Mouse (Mus musculus) fibroblast of lung, adult 2 months (primary cell): Measurements from ENCODE around the gene Auts2.

Source experiments
- DNase-seq: peaks from one replicate; pipeline ENCODE4 v3.0.0-alpha.2; 2011; ENCODE audit warnings: low read depth

The Auts2 gene

GRCm38 (mm10) chr5:131912983-131913382, 630.2 kb downstream of the Auts2 start:
- no peak for DNase-seq

DNA sequence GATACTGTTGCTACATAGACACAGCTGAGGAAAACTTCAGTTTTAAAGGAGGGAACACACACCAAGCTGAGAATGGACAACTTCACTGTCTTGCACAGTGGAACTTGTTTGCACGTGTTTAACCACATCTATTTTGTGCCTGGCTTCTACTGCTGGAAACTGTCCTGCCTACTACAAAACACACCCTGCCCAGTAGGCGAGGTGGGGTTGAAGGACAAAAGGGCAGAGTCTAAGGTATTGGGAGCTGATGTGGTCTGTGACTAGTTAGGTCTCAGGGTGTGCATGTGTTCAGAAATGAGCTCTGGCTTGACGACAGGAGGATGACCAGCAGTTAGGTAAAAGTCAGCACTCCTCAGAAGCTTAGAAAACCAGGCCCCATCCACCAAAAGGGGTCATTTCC, 636.8 kb downstream of the Auts2 start:
- DNase-seq = no peak

DNA sequence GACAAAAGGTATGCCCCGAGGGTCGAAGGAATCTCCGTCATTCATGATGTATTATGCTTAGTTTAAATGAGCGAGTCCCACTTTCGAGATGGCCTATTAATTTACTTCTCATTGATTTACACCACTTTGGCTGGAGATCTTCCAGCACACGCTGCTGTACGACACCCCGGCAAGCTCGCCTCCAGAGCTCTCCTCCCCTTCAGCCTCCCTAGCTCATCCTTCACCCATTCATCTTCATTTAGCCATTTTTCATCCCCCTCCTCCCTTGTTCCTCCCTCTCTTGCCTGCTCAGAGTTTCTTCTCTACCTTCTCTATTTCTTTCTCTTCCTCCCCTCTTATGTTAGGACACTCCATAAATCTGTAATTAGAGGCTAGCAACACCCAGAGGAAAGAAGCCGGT, 638.7 kb downstream of the Auts2 start:
- DNase-seq = no peak

- DNase-seq = peak; percentile 12
Observed at GRCm38 (mm10) chr5:131898048-131898638, 645.0 kb downstream of the Auts2 start.

DNA sequence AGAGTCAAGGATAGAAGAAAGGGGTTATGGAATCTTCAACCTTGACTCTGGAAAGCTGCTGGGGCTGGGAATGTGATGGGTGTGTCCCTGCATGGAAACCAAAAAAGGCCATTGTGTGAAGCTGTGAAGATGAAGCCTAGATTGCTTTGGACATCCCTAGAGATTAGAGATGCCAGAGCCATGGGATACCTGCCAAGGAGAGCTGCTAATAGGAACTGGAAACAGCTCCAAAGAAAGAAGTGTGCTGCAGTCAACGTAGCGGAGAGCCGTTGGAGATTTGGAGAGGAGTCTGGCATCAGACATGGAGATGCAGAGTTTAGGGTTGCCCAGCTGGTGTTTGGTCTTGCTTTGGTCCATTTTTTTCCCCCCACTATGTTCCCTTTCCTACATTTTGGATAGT, 656.5 kb downstream of the Auts2 start:
- no peak for DNase-seq

- peak; percentile 42 for DNase-seq
Observed at GRCm38 (mm10) chr5:131876569-131876968, 666.6 kb downstream of the Auts2 start.

DNA sequence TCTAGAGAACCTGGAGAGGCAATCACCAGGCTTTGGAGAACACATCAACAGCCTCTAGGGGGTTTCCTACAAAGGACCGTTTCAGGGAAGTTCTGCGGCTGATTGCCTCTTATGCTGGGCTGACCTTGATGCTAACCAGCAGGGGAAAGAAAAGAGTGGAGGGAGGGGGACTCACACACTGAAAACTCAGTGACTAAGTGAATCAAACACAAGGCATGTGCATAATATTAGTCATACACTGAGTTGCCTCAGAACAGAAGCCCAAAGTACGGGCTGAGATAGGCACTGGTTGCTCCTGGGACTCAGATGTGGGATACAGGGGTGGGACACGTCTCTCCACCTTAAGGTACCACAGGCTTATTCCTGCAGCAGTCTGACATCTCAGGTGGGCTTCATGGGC, 667.2 kb downstream of the Auts2 start:
- DNase-seq = no peak

GRCm38 (mm10) chr5:131873116-131873515, 670.0 kb downstream of the Auts2 start:
- DNase-seq = no peak

- no peak for DNase-seq
Observed at GRCm38 (mm10) chr5:131869711-131870499, 673.2 kb downstream of the Auts2 start.

DNA sequence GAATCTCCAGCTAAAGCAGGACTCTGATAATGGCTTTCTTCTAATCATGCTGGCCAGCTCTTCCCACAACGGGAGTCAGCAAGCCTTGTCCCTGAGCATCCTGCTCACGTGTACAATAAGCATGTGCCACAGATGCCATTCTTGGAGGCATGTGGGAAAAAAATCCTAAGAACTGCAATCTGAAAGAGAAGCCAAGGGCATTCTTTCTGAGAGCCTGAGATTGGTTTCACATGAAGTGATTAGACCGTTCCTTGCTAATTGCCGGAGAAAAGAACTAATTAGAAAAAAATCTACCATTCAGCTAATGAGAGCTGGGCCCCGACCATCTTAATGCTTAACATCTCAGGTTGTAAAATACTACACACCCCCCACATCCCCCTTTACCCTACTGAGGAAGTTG, 677.9 kb downstream of the Auts2 start:
- DNase-seq = no peak

- DNase-seq = no peak
Observed at GRCm38 (mm10) chr5:131857976-131858375, 685.2 kb downstream of the Auts2 start.

- no peak for DNase-seq
Observed at GRCm38 (mm10) chr5:131855358-131855757, 687.8 kb downstream of the Auts2 start.

DNA sequence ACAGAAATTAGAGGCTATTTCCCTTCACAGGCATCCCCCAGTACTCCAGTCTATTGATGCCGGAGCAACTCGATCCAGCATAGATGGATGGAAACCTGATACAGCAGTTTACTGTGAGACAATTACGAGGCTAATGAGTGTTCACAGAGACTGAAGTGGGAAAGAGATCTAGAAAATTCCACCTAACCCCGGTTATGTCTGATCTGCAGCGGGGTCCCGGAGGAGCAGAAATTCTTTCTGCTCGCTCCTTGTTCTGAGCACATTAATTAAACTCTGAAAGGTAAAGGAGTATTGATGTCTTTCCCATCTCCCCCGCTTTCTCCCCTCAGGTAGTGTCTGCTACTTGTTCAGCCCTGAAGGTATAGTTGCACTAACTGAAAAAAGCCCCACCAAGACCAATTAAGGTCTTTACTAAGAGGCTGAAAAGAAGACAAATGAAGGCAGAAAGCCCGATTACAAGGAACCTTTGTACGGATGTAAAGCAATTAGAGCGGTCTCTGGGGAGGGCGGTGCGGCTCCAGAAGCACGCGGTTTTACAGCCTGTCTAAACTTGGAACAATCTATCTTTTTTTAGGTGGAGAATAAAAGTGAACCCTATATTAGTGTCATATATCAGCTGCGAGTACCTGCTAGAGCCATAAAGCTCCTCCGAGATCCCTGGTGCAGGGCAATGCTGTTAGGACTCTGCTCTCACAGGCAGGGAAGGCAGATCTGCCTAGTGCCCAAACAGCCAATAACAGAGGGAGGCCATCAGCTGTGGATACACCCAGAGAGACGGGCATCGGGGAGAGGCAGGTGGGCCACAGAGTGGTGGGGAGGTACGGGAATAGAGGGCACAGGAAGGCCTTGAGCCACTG, 691.3 kb downstream of the Auts2 start:
- DNase-seq = no peak

DNA sequence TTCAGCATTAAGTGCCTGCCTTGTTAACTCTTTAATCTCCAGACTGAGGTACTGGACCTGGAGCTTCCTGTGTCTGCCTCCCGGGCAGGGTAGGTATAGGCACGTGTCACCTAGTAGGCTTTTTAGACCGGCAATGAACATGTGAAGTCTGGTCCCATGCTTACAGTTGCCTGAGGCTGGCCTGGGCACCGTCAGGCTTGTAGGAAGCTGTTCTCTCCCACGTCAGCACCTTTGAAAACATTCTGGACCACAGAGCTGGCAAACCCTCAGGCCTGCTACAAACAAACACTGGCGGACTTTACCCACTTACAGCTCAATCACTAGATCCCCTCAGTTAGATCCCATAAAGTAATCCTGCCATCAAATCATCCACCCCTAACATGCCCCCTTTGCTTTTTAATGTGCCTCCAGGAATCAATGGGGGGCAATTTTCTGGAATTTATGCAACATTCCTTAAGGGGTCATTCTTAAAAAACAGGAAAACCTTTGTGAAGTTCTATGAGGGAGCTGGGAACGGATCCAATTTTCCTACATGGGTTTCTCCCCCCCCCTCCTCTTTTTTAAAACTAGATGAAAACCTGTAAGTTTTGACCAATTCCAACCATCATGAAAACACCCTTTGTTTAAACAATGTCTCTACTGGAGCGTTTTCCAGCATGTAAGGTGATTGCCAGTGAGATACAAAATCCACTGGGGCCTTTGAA, 692.4 kb downstream of the Auts2 start:
- peak; percentile 59 for DNase-seq

DNA sequence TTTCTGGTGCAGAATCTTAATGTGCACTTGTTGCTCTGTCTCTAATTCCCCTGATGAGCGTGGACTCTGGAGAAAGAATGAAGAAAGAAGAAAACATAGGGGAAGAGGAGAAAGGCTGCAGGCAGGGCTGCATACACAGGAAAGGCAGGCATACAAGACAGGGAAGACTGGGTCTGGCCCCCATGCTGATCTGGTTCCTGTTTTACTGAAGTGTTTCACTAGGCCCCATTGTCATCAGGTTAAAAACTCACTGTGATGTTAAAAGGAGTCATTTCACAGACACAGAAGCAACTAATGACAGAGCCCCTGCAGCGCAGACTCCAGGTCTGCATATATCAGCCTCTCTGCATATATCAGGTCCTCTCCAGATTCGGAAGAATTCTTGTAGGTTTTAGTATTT, 693.5 kb downstream of the Auts2 start:
- no peak for DNase-seq

GRCm38 (mm10) chr5:131844519-131844800, 698.7 kb downstream of the Auts2 start:
- no peak for DNase-seq

GRCm38 (mm10) chr5:131843766-131844518, 699.2 kb downstream of the Auts2 start:
- DNase-seq = no peak

- no peak for DNase-seq
Observed at GRCm38 (mm10) chr5:131839657-131840315, 703.4 kb downstream of the Auts2 start.

GRCm38 (mm10) chr5:131839023-131839422, 704.1 kb downstream of the Auts2 start:
- no peak for DNase-seq

GRCm38 (mm10) chr5:131838064-131838463, 705.1 kb downstream of the Auts2 start:
- DNase-seq = no peak
